Mouse (Mus musculus): Measurements from ENCODE around the gene Vti1b.

- TF ChIP-seq POLR2A (IDR thresholded peaks at IDR 0.05; ENCODE audit: low read depth, low read length): no peak
- no peak for TF ChIP-seq SIN3A (IDR thresholded peaks at IDR 0.05; ENCODE audit: low read length)
- no peak for TF ChIP-seq CTCF (conservative IDR thresholded peaks at IDR 0.05 in 1 of 2, IDR thresholded peaks at IDR 0.05 in 1 of 2; ENCODE audit: low read depth in 2 of 2, low read length in 2 of 2)
- TF ChIP-seq MAX (IDR thresholded peaks at IDR 0.05; ENCODE audit: low read length): no peak
- TF ChIP-seq MYC (IDR thresholded peaks at IDR 0.05; ENCODE audit: low read depth, low read length): no peak
- TF ChIP-seq ZC3H11A (IDR thresholded peaks at IDR 0.05; ENCODE audit: low read depth, low read length): no peak
- TF ChIP-seq UBTF (IDR thresholded peaks at IDR 0.05; ENCODE audit: low read depth, low read length): no peak
- TF ChIP-seq E2F4 (IDR thresholded peaks at IDR 0.05; ENCODE audit: insufficient replicate concordance, low read depth, low read length): no peak
Measured at GRCm38 (mm10) chr12:79197105-79197504, 24.6 kb upstream of the Vti1b start.

All from CH12.LX (cell line).